Mouse (Mus musculus): ENCODE results near the gene Mios. TPM values are rescaled to one million over a fixed set of nuclear protein-coding genes. Genes with fewer than 3 reads are reported as not detected.

Gene Mios
- total RNA-seq, 2 experiments from 2014 or later = 12.4 to 13.5 TPM

DNA sequence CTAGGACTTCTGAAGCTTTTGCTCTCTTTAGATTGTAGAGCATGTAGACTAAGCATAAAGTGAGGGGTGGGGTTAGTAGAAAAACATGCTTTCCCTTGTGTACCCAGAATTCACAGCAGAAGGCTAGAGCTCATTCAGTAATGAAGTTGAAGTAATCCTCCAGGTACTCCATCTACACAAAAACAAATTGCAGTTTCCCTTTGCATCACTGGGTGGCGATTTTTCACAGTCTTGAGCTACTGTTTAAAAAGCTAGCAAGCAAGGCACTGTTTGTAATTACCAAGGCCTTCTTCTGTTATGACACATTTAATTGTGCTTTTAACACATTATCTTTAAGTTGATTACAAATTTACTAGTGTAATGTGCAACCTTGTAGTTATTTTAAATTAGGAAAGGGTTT is 66.1 kb downstream of the Mios start:
- peak; percentile 34 to 36 for DNase-seq (ENCODE audit: low spot score in 2 of 2)

DNA sequence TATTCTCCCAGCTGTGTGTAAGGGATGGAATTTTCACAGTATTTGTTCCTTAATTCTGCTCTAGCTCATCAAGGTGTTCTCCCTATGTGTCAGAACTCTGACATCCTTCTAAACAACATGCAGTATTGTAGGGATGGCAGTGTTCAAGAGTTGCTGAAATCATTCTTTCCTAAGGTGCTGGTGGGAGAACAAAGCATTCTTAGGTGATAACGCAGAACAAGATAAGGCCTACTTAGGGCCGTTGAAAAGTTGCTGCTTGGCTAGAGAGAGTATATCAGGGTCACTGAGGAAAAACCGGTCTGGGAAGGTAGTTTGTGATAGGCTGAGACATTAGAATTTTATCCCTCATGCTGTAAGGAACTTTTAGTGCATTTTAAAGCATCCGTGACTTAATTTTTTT is 67.4 kb downstream of the Mios start:
- DNase-seq (ENCODE audit: low spot score in 2 of 2) = no peak

DNA sequence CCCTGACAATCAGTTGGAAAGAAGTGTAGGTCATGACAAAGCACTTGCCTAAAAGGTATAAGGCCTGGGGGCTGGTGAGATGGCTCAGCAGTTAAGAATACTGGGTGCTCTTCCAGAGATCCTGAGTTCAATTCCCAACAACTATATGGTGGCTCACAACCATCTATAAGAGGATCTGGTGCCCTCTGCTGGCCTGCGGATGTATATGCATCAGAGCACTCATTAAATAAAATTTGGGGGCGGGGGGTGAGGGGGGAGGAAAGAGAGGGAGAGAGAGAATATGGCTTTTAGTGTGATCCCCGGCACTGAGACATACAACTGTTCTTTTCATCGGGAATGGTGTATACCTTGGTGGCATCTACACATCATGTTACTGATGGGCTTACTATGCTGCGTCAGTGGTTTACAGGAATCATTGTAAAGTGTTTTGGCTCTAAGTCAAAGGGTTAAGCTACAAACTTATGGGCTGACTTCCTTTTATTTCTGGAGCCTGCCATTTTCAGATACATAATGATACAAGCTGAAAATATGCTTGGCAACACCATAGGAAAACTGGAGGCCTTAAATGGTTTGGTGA is 69.5 kb downstream of the Mios start:
- DNase-seq (ENCODE audit: low spot score in 2 of 2) = no peak

DNA sequence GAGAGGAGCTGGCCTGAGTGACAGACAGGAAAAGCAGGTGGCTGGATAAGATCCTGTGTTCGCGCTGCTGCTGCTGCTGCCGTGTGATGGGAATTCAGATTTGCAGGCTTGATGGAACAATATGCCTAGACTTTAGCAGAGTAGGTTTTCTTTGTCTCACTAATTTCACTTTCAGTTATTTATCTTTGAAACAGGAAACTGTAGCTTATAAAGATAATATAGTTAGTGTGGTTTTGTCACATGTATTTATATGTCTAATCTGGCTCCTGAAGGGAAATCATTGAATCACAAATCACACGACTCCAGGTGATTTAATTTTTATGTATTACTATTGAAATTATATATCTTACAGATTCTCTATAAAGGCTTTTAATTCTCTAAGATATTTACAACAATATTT is 74.2 kb downstream of the Mios start:
- no peak for DNase-seq (ENCODE audit: low spot score in 2 of 2)

DNA sequence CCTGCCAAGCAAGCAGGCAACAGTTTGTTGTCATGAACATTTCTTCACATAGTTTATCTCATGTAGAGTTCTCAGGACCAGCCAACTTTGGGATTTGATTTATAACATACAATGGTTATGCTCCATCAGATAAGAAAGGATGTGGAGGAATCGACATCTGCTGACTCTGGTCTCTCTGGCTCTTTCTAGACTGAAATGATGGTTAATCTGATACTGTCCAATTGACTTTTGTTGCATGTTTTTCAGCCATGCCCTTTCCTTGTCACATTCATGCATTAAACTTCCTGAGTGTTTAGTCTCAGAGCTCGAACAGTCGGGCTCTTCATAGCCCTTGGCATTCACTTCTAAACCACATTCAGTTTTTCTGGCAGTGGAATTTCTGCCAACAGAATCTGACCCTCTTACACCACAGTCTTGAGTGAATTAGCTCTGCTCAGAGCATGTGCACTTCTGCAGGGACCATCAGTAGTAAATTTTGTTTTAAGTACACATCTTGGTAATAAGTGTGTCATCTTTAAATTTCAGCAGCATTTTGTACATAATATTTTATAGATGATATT is 76.5 kb downstream of the Mios start:
- no peak for DNase-seq (ENCODE audit: low spot score in 2 of 2)

Other genes starting within 250 kb of the Mios start
- 1 to 10 TPM in 1 of 2 experiments, under 1 TPM in 1; 0.89 to 2.2 TPM for gene Col28a1, start 16.6 kb upstream of the Mios start, total RNA-seq (2021)
- gene Rpa3, start 50.0 kb downstream of the Mios start, total RNA-seq (2021) = 10 to 100 TPM; 12.8 to 13.4 TPM
- 10 to 100 TPM; 10.3 to 15.0 TPM for gene Umad1, start 50.1 kb downstream of the Mios start, total RNA-seq (2021)
- gene Gm45062, start 50.2 kb downstream of the Mios start, total RNA-seq (2021) = under 1 TPM in 1 of 2 experiments, not detected in 1; 0.50 TPM